Mouse (Mus musculus): Measurements from ENCODE around the gene Myh7b. TPM values are rescaled to one million over a fixed set of nuclear protein-coding genes. Genes with fewer than 3 reads are reported as not detected.

Gene Myh7b
- polyA plus RNA-seq, 1 experiment from 2014 or later, result 6.0 TPM

- ATAC-seq, result no peak
- no peak overlapping the region for H3K4me3 ChIP-seq
- no peak overlapping the region for H3K9ac ChIP-seq
- no peak overlapping the region for H3K4me2 ChIP-seq
- H3K27ac ChIP-seq, result no peak overlapping the region
- H3K36me3 ChIP-seq, result peaks cover 97% of the 10 kb centered on the region
- H3K27me3 ChIP-seq (replicated peaks), result no peaks in the 10 kb centered on the region
- no peaks in the 10 kb centered on the region for H3K4me1 ChIP-seq
- H3K9me3 ChIP-seq (replicated peaks), result no peaks in the 10 kb centered on the region
- WGBS (ENCODE audit: insufficient replicate concordance), result 82% methylated on average over 6 of the region's 6 CpGs
Measured at GRCm38 (mm10) chr2:155640656-155641055, 29.6 kb downstream of the Myh7b start.

GRCm38 (mm10) chr2:155641540-155642472 lies 30.8 kb downstream of the Myh7b start:
- no peak for ATAC-seq
- 82% methylated on average over 18 of the region's 18 CpGs for WGBS (ENCODE audit: insufficient replicate concordance)

GRCm38 (mm10) chr2:155645746-155646145 lies 34.7 kb downstream of the Myh7b start:
- 86% methylated on average over 7 of the region's 7 CpGs for WGBS (ENCODE audit: insufficient replicate concordance)
- H3K36me3 ChIP-seq, result peaks cover 94% of the 10 kb centered on the region
- ATAC-seq, result no peak

More at GRCm38 (mm10) chr2:155641540-155642472, 30.8 kb downstream of the Myh7b start:
- Histone ChIP-seq H3K4me2 (no peak overlapping the region), H3K4me1 (no peaks in the 10 kb centered on the region), H3K4me3 (no peak overlapping the region), H3K36me3 (peaks cover 95% of the 10 kb centered on the region), H3K9ac (no peak overlapping the region), H3K27me3 (replicated peaks) (no peaks in the 10 kb centered on the region), H3K9me3 (replicated peaks) (no peaks in the 10 kb centered on the region), H3K27ac (no peak overlapping the region)

GRCm38 (mm10) chr2:155652618-155653017 lies 41.6 kb downstream of the Myh7b start:
- H3K9me3 ChIP-seq (replicated peaks), result no peaks in the 10 kb centered on the region
- WGBS (ENCODE audit: insufficient replicate concordance), result 86% methylated on average over 5 of the region's 5 CpGs
- H3K4me3 ChIP-seq, result no peak overlapping the region
- H3K36me3 ChIP-seq, result peaks cover 93% of the 10 kb centered on the region
- ATAC-seq, result no peak
- no peak overlapping the region for H3K4me2 ChIP-seq
- H3K27me3 ChIP-seq (replicated peaks), result no peaks in the 10 kb centered on the region
- H3K27ac ChIP-seq, result no peak overlapping the region
- H3K4me1 ChIP-seq, result no peaks in the 10 kb centered on the region
- no peak overlapping the region for H3K9ac ChIP-seq

More at GRCm38 (mm10) chr2:155645746-155646145, 34.7 kb downstream of the Myh7b start:
- Histone ChIP-seq H3K4me1 (no peaks in the 10 kb centered on the region), H3K9me3 (replicated peaks) (no peaks in the 10 kb centered on the region), H3K27ac (no peak overlapping the region), H3K4me3 (no peak overlapping the region), H3K9ac (no peak overlapping the region), H3K27me3 (replicated peaks) (no peaks in the 10 kb centered on the region), H3K4me2 (no peak overlapping the region)

GRCm38 (mm10) chr2:155655759-155656372 lies 44.9 kb downstream of the Myh7b start:
- no peak overlapping the region for H3K9ac ChIP-seq
- ATAC-seq, result no peak
- H3K4me2 ChIP-seq, result no peak overlapping the region
- no peaks in the 10 kb centered on the region for H3K4me1 ChIP-seq
- H3K27me3 ChIP-seq (replicated peaks), result no peaks in the 10 kb centered on the region
- 79% methylated on average over 6 of the region's 6 CpGs for WGBS (ENCODE audit: insufficient replicate concordance)
- H3K36me3 ChIP-seq, result peaks cover 91% of the 10 kb centered on the region
- no peak overlapping the region for H3K27ac ChIP-seq
- no peaks in the 10 kb centered on the region for H3K9me3 ChIP-seq (replicated peaks)
- H3K4me3 ChIP-seq, result no peak overlapping the region

GRCm38 (mm10) chr2:155662390-155662789 lies 51.4 kb downstream of the Myh7b start:
- peaks cover 93% of the 10 kb centered on the region for H3K36me3 ChIP-seq
- H3K4me2 ChIP-seq, result no peak overlapping the region
- 83% methylated on average over 5 of the region's 5 CpGs for WGBS (ENCODE audit: insufficient replicate concordance)
- no peak for ATAC-seq
- no peaks in the 10 kb centered on the region for H3K27me3 ChIP-seq (replicated peaks)
- H3K9me3 ChIP-seq (replicated peaks), result no peaks in the 10 kb centered on the region
- H3K9ac ChIP-seq, result no peak overlapping the region
- H3K4me3 ChIP-seq, result no peak overlapping the region
- H3K4me1 ChIP-seq, result no peaks in the 10 kb centered on the region
- no peak overlapping the region for H3K27ac ChIP-seq

GRCm38 (mm10) chr2:155663097-155663496 lies 52.1 kb downstream of the Myh7b start:
- Histone ChIP-seq H3K9ac (no peak overlapping the region), H3K27me3 (replicated peaks) (no peaks in the 10 kb centered on the region), H3K4me3 (no peak overlapping the region), H3K4me2 (no peak overlapping the region), H3K36me3 (peaks cover 93% of the 10 kb centered on the region), H3K9me3 (replicated peaks) (no peaks in the 10 kb centered on the region), H3K27ac (no peak overlapping the region), H3K4me1 (no peaks in the 10 kb centered on the region)
- 32% methylated on average over 5 of the region's 5 CpGs for WGBS (ENCODE audit: insufficient replicate concordance)
- no peak for ATAC-seq

- 74% methylated on average over 6 of the region's 6 CpGs for WGBS (ENCODE audit: insufficient replicate concordance)
- Histone ChIP-seq H3K4me3 (no peak overlapping the region), H3K9ac (no peak overlapping the region), H3K27me3 (replicated peaks) (no peaks in the 10 kb centered on the region), H3K27ac (no peak overlapping the region), H3K36me3 (peaks cover 94% of the 10 kb centered on the region), H3K4me1 (no peaks in the 10 kb centered on the region), H3K4me2 (no peak overlapping the region), H3K9me3 (replicated peaks) (no peaks in the 10 kb centered on the region)
- no peak for ATAC-seq
Measured at GRCm38 (mm10) chr2:155663910-155664460, 53.0 kb downstream of the Myh7b start.

GRCm38 (mm10) chr2:155667881-155668280 lies 56.9 kb downstream of the Myh7b start:
- no peak for ATAC-seq
- Histone ChIP-seq H3K4me3 (no peak overlapping the region), H3K27me3 (replicated peaks) (no peaks in the 10 kb centered on the region), H3K36me3 (peaks cover 85% of the 10 kb centered on the region), H3K9me3 (replicated peaks) (no peaks in the 10 kb centered on the region), H3K4me2 (no peak overlapping the region), H3K4me1 (no peaks in the 10 kb centered on the region), H3K27ac (no peak overlapping the region), H3K9ac (no peak overlapping the region)
- WGBS (ENCODE audit: insufficient replicate concordance), result 87% methylated on average over 8 of the region's 8 CpGs

- peaks cover 80% of the 10 kb centered on the region for H3K36me3 ChIP-seq
- 70% methylated on average over 4 of the region's 4 CpGs for WGBS (ENCODE audit: insufficient replicate concordance)
- ATAC-seq, result no peak
Measured at GRCm38 (mm10) chr2:155668461-155668860, 57.4 kb downstream of the Myh7b start.

GRCm38 (mm10) chr2:155671236-155671635 lies 60.2 kb downstream of the Myh7b start:
- ATAC-seq, result no peak
- Histone ChIP-seq H3K27ac (no peak overlapping the region), H3K36me3 (peaks cover 54% of the 10 kb centered on the region), H3K9me3 (replicated peaks) (no peaks in the 10 kb centered on the region), H3K4me1 (peaks cover 12% of the 10 kb centered on the region), H3K27me3 (replicated peaks) (no peaks in the 10 kb centered on the region), H3K4me2 (no peak overlapping the region), H3K4me3 (no peak overlapping the region), H3K9ac (no peak overlapping the region)
- 84% methylated on average over 4 of the region's 4 CpGs for WGBS (ENCODE audit: insufficient replicate concordance)

More at GRCm38 (mm10) chr2:155668461-155668860, 57.4 kb downstream of the Myh7b start:
- no peak overlapping the region for H3K9ac ChIP-seq
- H3K27me3 ChIP-seq (replicated peaks), result no peaks in the 10 kb centered on the region
- no peak overlapping the region for H3K27ac ChIP-seq
- no peaks in the 10 kb centered on the region for H3K9me3 ChIP-seq (replicated peaks)
- no peak overlapping the region for H3K4me3 ChIP-seq
- H3K4me2 ChIP-seq, result no peak overlapping the region
- no peaks in the 10 kb centered on the region for H3K4me1 ChIP-seq

- Histone ChIP-seq H3K4me2 (no peak overlapping the region), H3K27ac (no peak overlapping the region), H3K36me3 (peaks cover 31% of the 10 kb centered on the region), H3K4me1 (peaks cover 12% of the 10 kb centered on the region), H3K9ac (no peak overlapping the region), H3K4me3 (no peak overlapping the region), H3K27me3 (replicated peaks) (no peaks in the 10 kb centered on the region), H3K9me3 (replicated peaks) (no peaks in the 10 kb centered on the region)
- ATAC-seq, result no peak
- WGBS (ENCODE audit: insufficient replicate concordance), result 25% methylated on average over 2 of the region's 2 CpGs
Measured at GRCm38 (mm10) chr2:155673546-155673945, 62.5 kb downstream of the Myh7b start.
